Mouse (Mus musculus) hematopoietic stem cell, adult 5-6 weeks (primary cell): ENCODE measurements around the gene Mycl. TPM values are rescaled to one million over a fixed set of nuclear protein-coding genes. Genes with fewer than 3 reads are reported as not detected.
A peak's percentile ranks its signal among the peaks of the same experiment; 100 is the strongest.

Source experiments
- ATAC-seq, 2 experiments: fragments of 125-278 bp in 1 of 2; replicated peaks in 1 of 2; 2 replicates each; pipeline ENCODE4 v1.8.0; 2016 to 2017; ENCODE audit warnings: inconsistent platforms in 2 of 2, mild to moderate bottlenecking in 2 of 2, moderate number of reproducible peaks in 2 of 2, low read depth in 1 of 2, moderate TSS enrichment in 1 of 2; ENCODE audit not compliant: low FRiP score in 2 of 2, poor library complexity in 2 of 2, severe bottlenecking in 2 of 2, insufficient read depth in 1 of 2, low TSS enrichment in 1 of 2
- total RNA-seq: library from RNA; stranded (forward); fragments of 172-1452, 232-1000 nt; gene quantifications from 2 replicates; pipeline ENCODE4 v1.2.3, GENCODE M21; 2017

The Mycl gene
- 0.56 TPM in 1 of 2 replicates, not detected in the other for total RNA-seq

GRCm38 (mm10) chr4:122995404-122996220 is at the start of gene Mycl:
Gene Mycl (plus strand): TSS chr4:122995652.
- peak; percentile 82 to 85 for ATAC-seq

GRCm38 (mm10) chr4:122947223-122947622 is 48.2 kb upstream of the Mycl start:
- no peak for ATAC-seq

- no peak for ATAC-seq
Measured at GRCm38 (mm10) chr4:122949096-122949495, 46.4 kb upstream of the Mycl start.

- no peak; a peak in 1 of 4 replicates for ATAC-seq
Measured at GRCm38 (mm10) chr4:122954680-122955411, 40.6 kb upstream of the Mycl start.

GRCm38 (mm10) chr4:122955412-122956136 is 39.9 kb upstream of the Mycl start:
- ATAC-seq = peak; percentile 93 to 97

- ATAC-seq = no peak; a peak in 1 of 4 replicates
Measured at GRCm38 (mm10) chr4:122956301-122956700, 39.2 kb upstream of the Mycl start.

GRCm38 (mm10) chr4:122958491-122959031 is 36.9 kb upstream of the Mycl start:
- ATAC-seq = no peak

- ATAC-seq = no peak
Measured at GRCm38 (mm10) chr4:122959816-122960215, 35.6 kb upstream of the Mycl start.

GRCm38 (mm10) chr4:122960321-122961099 is 34.9 kb upstream of the Mycl start:
- ATAC-seq = 0 out of 4 replicates have a peak, but pooled peaks of 1 of the 2 experiments have one; percentile 18

GRCm38 (mm10) chr4:122961100-122961567 is 34.3 kb upstream of the Mycl start, which contains the start of gene Mfsd2a:
Gene Mfsd2a (minus strand): TSS chr4:122961188.
- ATAC-seq = peak; percentile 53 to 57

GRCm38 (mm10) chr4:122961589-122961988 is 33.9 kb upstream of the Mycl start:
- no peak for ATAC-seq

- ATAC-seq = no peak
Measured at GRCm38 (mm10) chr4:122962751-122963150, 32.7 kb upstream of the Mycl start.

GRCm38 (mm10) chr4:122968106-122968505 is 27.3 kb upstream of the Mycl start:
- ATAC-seq = no peak

- ATAC-seq = no peak
Measured at GRCm38 (mm10) chr4:122971191-122971590, 24.3 kb upstream of the Mycl start.

GRCm38 (mm10) chr4:122971646-122972045 is 23.8 kb upstream of the Mycl start:
- ATAC-seq = no peak

GRCm38 (mm10) chr4:122972056-122972455 is 23.4 kb upstream of the Mycl start:
- ATAC-seq = no peak; a peak in 1 of 4 replicates
